Mouse (Mus musculus) gastrocnemius, postnatal 10 days (tissue): ENCODE measurements around the gene Prpf31. TPM values are rescaled to one million over a fixed set of nuclear protein-coding genes. Genes with fewer than 3 reads are reported as not detected.

Experiments
- DNase-seq: peaks from one replicate; pipeline ENCODE4 v3.0.0; 2021; ENCODE audit warnings: mixed read lengths
- total RNA-seq, 2 experiments: library from RNA; stranded (reverse); gene quantifications; 2 replicates each; pipeline ENCODE4 v1.2.3; 2021

Gene Prpf31
- total RNA-seq, 2 experiments from 2014 or later, result 30.8 to 31.6 TPM

DNA sequence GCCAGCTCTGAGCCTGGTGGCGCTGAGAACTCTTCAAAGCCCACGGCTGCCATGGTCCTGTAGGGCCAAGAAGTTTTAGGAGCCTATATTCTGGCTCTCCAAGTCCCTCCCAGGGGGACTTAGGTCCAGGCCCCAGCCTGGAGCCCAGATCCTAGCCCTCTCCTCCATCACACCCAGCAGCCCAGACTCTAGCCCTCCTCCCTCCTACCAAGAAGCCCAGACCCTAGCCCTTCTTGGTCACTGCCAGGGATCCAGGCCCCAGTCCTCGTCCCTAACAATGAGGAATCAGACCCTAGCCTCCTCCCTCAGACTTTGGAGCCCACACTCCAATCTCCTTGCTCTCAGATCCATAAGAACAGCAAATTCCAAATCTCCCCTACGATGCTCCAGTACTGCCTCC lies 755 bp upstream of the Prpf31 start:
- no peak for DNase-seq

- DNase-seq, result no peak
Measured at GRCm38 (mm10) chr7:3630478-3630815, 662 bp downstream of the Prpf31 start.

- no peak for DNase-seq
Measured at GRCm38 (mm10) chr7:3643412-3643811, 13.6 kb downstream of the Prpf31 start.

DNA sequence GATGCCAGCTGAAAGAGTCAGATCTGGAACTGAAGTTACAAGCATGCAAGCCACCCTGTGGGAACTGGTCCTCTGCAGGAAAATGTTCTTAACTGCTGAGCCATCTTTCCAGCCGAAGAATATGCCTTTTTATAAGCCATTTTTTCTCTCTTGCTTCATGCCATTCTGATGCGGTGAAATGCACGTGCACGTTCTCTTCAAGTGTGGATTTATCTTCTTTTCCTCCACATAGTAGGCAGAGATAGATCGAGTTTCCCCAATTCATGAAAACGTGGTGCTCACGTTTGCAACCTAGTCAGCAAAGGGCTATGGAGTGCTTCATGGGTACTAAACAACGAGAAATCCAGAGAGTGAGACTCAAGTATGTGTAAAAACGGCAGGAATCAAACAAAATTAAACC lies 14.1 kb downstream of the Prpf31 start:
- DNase-seq, result no peak

DNA sequence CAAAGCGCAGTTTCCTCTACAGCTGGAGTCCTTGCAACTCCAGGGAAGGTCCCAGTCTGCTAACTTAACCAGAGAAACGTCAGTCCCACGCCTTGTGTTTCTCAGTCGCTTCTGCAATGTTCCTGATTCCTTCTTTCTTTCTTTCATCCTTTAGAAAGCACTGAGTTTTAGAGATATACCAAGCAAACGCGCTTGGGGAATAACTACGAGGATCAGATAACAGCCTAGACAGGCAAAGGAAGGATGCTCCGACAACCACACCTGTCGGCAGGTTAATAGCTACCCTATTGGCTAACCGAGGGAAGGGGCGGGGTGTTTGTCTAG lies 14.5 kb downstream of the Prpf31 start:
- DNase-seq, result peak; percentile 74

DNA sequence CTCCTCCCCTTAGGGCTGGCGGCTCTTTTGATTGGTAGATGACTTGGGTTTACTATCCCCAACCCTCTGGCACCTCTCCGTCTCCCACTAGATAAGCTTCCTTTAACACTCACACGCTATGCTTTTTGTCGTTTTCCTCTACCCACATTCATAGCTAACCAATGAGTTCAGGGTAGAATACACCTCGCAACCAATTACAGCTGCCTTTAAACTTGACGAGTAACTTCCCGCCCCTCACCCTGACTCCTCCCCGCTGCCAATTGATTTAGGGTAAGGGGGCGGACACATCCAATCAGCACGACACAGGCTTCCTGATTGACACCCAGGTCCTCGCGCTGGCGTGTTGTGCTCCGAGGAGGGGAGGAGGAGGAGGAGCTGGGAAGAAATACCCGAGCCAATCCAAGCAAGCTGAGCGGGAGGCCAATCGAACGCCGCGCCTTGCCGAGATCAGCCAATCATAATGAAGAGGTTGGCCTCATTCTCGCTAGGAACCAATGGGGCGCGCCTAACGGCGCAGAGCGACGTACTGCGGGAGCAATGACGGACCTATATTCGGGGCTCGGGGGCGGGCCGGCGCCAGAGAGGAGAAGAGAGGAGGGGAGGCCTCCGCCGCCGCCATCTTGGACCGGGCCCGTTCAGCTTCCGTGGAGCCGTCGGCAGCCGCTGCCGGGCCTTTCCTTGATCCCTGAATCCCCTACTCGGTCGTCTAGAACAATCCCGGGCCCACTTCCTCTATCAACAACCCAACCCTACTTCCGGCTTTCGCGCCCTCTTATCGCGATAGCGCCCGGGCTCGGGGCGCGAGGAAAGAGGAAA lies 15.1 kb downstream of the Prpf31 start, which contains the start of gene Cnot3:
Gene Cnot3 (plus strand): TSS at position 597 of the 816 bp plus-strand sequence.
- peak; percentile 94 for DNase-seq

GRCm38 (mm10) chr7:3645488-3646025 lies 15.8 kb downstream of the Prpf31 start:
- DNase-seq, result no peak

GRCm38 (mm10) chr7:3646188-3646587 lies 16.4 kb downstream of the Prpf31 start:
- no peak for DNase-seq

DNA sequence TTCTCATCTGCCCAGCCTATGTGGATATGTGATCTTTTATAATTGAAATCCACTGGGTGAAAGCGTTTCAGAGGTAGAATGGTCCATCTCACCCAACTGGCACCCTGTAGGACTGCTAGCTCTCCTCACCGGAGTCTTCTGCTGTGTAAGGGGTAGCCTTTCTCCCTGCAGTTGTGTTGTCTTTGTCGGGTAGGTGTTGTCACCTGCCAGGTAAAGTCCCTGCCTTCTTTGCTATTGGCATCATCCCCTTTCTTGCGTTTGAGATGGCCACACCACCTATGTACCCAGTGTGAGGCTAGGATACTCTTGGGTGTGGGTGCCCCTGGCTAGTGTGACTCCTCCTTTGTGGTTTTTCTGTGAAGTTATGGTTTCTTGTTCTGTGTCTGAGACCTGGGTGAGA lies 16.9 kb downstream of the Prpf31 start:
- no peak for DNase-seq

- DNase-seq, result no peak
Measured at GRCm38 (mm10) chr7:3656966-3657365, 27.2 kb downstream of the Prpf31 start.

DNA sequence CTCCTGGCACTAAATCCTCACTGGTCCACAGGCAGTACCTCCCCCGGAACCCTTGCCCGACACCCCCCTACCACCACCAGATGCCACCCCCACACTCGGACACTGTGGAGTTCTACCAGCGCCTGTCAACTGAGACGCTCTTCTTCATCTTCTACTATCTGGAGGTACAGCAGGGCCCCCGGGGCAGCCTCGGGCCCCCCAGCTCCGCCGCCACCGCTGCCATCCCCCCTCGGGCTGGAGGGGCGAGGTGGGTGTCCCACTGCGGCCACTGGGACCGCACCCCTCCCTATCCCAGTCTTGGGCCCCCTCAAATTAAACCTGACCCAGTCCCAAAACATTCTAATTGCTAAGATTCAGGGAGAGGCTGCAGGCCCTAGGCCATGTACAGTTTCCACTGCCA lies 28.8 kb downstream of the Prpf31 start:
- DNase-seq, result no peak

GRCm38 (mm10) chr7:3664524-3665214 lies 34.9 kb downstream of the Prpf31 start:
- DNase-seq, result no peak

DNA sequence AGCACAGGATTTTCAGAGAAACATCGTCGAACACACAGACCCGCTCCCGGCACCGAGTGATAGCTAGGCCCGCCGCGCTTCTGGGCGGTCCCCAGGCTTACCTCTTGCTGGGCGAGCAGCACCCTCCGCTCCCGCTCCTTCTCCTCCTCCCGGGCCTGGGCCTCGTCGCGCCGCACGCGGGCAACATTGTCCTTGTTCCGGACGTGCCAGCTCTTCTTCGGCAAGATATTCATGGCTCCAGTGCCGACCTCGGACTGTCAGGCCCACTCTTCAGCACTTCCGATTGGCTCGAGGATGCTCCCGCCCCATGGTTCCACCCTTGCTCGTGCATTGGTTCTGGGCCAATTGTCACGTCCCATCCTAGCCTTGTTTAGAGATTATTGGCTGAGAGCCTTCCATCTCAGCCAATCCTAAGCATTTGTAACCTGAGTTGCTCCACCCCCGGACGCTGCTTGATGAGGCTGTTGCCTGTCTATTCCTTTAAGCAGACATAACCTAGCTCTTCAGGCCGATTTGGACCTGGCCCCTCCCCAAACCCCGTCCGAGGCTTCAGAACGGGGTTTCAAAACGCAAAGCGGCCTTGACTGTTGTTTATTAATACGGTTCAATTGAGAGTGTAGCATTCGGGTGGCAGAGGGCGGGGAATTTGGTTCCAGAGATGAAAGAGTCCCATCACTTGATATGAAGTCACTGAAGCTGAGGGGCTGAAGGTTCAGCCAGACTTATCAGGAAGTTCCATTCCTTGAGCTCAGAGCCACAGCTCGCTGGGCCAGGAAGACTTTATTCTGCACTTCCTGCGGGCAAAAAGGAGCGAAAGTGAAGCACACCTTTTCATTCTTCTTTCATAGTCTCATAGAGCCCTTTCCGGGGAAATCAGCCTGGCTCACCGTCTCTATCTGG lies 35.7 kb downstream of the Prpf31 start, which contains the start of gene Leng1:
Gene Leng1 (minus strand): TSS at position 626 of the 900 bp plus-strand sequence.
- peak; percentile 92 for DNase-seq

DNA sequence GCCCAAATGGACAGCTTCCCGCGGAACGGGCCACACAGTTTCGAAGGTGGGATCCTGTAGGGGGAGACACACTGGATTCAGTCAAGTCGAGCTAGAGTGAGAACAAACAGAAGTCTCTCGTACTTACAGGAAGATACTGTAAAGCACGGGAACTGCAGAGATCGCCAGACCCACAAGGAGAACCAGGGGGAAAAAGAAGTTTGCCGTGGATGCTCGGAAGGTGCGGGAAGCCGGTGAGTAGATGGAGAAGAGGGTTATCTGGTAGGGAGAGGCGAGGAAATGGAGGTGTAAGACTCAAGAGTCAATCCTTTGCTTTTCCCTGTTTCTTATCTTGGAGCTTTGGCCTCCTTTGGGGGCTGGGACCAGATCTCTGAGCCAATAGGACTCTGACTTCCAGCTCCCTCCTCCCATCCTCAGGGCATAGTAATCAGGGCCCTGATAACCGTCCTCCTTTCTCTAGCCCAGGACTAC lies 37.2 kb downstream of the Prpf31 start:
- DNase-seq, result no peak

DNA sequence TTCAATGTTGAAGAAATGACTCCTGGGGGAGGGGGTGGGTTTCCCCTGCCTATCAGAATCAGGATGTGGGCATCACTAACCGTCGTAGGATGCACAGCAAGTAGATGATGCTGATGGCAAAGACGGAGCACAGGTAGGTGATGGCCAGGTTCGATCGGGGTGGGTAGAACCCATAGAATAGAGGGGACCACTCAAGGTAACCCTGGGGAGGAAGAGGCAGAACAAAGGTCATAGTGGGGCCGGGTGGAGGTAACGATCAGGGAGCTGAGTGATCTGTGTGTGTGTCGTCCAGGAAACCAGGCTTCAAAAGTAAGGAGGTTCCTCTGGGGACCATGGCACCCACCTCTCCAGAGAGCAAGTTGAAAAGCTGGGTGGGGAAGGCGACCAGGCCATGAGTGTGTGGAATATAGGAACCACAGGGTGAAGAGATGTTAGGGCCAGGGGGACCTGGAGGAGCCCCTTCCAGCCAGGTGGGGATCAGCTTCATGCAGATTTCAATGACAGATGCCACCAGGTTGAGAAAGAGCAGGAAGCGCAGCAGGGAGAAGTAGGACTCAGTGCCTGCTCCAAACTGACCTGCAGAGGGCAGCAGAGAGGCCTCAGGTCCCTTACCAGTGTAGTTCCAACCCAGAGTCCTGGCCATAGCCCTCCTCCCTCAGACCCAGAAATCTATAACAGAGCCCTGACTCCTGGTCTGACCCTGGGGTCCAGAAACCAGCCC lies 44.9 kb downstream of the Prpf31 start:
- peak; percentile 87 for DNase-seq

GRCm38 (mm10) chr7:3675228-3675548 lies 45.4 kb downstream of the Prpf31 start:
- no peak for DNase-seq

GRCm38 (mm10) chr7:3676371-3676770 lies 46.6 kb downstream of the Prpf31 start:
- DNase-seq, result no peak

- no peak for DNase-seq
Measured at GRCm38 (mm10) chr7:3677342-3677741, 47.6 kb downstream of the Prpf31 start, which contains the start of gene Tmc4. Gene Tmc4 (minus strand): TSS chr7:3677553.

DNA sequence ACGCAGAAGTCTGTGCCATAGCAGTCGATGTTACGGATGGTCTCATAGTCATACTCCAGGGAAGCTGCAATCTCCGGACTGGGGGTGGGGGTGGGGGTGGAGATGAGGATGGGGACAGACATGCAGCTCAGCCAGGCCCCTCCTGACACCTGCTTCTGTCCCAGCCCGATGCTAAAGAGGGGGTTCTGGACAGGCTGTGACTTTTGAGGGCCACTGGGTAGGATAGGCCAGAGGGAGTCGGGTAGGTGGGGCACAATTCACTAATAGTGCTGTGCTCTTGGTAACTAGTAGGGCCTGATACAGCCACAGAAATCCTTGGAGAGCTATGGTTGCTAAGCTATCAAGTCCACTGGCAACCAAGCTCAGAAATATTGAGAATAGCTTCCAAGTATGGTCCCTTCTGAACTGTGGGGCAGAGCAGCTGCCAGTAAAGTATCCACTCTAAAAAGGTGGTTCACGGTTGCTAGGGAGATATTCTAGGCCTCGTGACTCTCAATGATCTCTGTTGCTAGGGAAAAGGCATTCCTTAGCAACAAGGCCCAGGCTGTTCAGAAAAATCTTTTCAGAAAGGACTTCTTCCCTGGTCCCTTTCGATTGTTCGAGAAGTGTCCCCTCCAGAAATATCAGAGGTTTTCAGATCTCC lies 54.2 kb downstream of the Prpf31 start:
- DNase-seq, result no peak

GRCm38 (mm10) chr7:3684698-3685097 lies 54.9 kb downstream of the Prpf31 start:
- no peak for DNase-seq
